Mouse (Mus musculus) kidney, adult 11 months (tissue): Measurements from ENCODE around the gene Fryl.

Experiments
- DNase-seq: peaks from one replicate; pipeline ENCODE4 v3.0.0; 2022

Gene Fryl

GRCm38 (mm10) chr5:72995379-72995778 lies 261.0 kb downstream of the Fryl start:
- no peak for DNase-seq

GRCm38 (mm10) chr5:72994928-72995327 lies 261.5 kb downstream of the Fryl start:
- no peak for DNase-seq

GRCm38 (mm10) chr5:72994424-72994823 lies 262.0 kb downstream of the Fryl start:
- DNase-seq = no peak

GRCm38 (mm10) chr5:72992474-72992873 lies 263.9 kb downstream of the Fryl start:
- no peak for DNase-seq

GRCm38 (mm10) chr5:72989756-72990155 lies 266.7 kb downstream of the Fryl start:
- no peak for DNase-seq

GRCm38 (mm10) chr5:72987786-72988185 lies 268.6 kb downstream of the Fryl start:
- DNase-seq = no peak

- DNase-seq = no peak
Measured at GRCm38 (mm10) chr5:72984091-72984490, 272.3 kb downstream of the Fryl start.

GRCm38 (mm10) chr5:72976539-72976938 lies 279.9 kb downstream of the Fryl start:
- no peak for DNase-seq

GRCm38 (mm10) chr5:72975996-72976395 lies 280.4 kb downstream of the Fryl start:
- DNase-seq = no peak

GRCm38 (mm10) chr5:72974602-72975001 lies 281.8 kb downstream of the Fryl start, which contains the start of gene Gm10135:
Gene Gm10135, minus strand, starts transcription at chr5:72974702.
- DNase-seq = no peak

- no peak for DNase-seq
Measured at GRCm38 (mm10) chr5:72972934-72973333, 283.5 kb downstream of the Fryl start.

- DNase-seq = no peak
Measured at GRCm38 (mm10) chr5:72972435-72972834, 284.0 kb downstream of the Fryl start.
